In genomic region chr17:25785281-25785745, GRCm38 (mm10) we compare ENCODE assay signal across 8 mouse cellular contexts. TPM values are rescaled to one million over a fixed set of nuclear protein-coding genes. Genes with fewer than 3 reads are reported as not detected.
DNase-seq lines count a peak whose midpoint lies in the region; ATAC-seq lines count a peak whose summit lies in the region.

Gene Haghl (minus strand): TSS chr17:25785673.

- under 1% methylated on average over 23 of the region's 23 CpGs for whole genome bisulfite sequencing in hindbrain, embryonic 11.5 days

- peak within 1 kb of the TSS; percentile 67 for H3K9ac ChIP-seq in hindbrain, embryonic 11.5 days (ENCODE audit: low read depth, low read length)

- H3K27ac ChIP-seq in hindbrain, embryonic 11.5 days (ENCODE audit: low read depth, low read length): peak within 1 kb of the TSS; percentile 84

- ATAC-seq in hindbrain, embryonic 11.5 days (ENCODE audit: low FRiP score): peak; percentile 81

- H3K27me3 ChIP-seq in hindbrain, embryonic 11.5 days (ENCODE audit: control insufficient read depth, insufficient read depth, low read length): no peaks in the 10 kb centered on the region

- H3K4me3 ChIP-seq in hindbrain, embryonic 11.5 days (ENCODE audit: low read depth, low read length): peak within 1 kb of the TSS; percentile 73

- peak within 1 kb of the TSS; percentile 74 for H3K4me2 ChIP-seq in hindbrain, embryonic 11.5 days (replicated peaks; ENCODE audit: low read depth, low read length)

- peaks cover 8% of the 10 kb centered on the region for H3K4me1 ChIP-seq in hindbrain, embryonic 11.5 days (replicated peaks; ENCODE audit: control insufficient read depth, insufficient read depth, low read length)

- peak; percentile 97 for DNase-seq in MN1 (ENCODE audit: low spot score)
- peak; percentile 98 for DNase-seq in cerebellum, adult 9-10 months
- peak; percentile 93 to 98 for DNase-seq in frontal cortex, adult 2 months (ENCODE audit: extremely low spot score in 1 of 2, low spot score in 1 of 2)
- DNase-seq in hindbrain, embryonic 11.5 days (ENCODE audit: low spot score): peak; percentile 98
- peak; percentile 96 to 98 for DNase-seq in layer of hippocampus, postnatal 10 days (ENCODE audit: low spot score in 2 of 2)
- DNase-seq in lung, postnatal 10 days: peak; percentile 96
- DNase-seq in ovary, postnatal 36 days (ENCODE audit: low spot score): peak; percentile 93
- peak; percentile 94 for DNase-seq in thymus, postnatal 25 days

- H3K9me3 ChIP-seq in hindbrain, embryonic 11.5 days (ENCODE audit: control insufficient read depth, low read length): no peaks in the 10 kb centered on the region

- H3K36me3 ChIP-seq in hindbrain, embryonic 11.5 days (ENCODE audit: control insufficient read depth, insufficient read depth, low read length): no peaks in the 10 kb centered on the region; the same call in 1 of the 2 replicates

RNA-seq across cellular contexts. Expression of gene Haghl, which starts in this region (rescaled TPM):
- 223 and 246 TPM in 2 replicates for polyA plus RNA-seq in frontal cortex, adult 2 months (2012; rRNA removed)
- polyA plus RNA-seq in hindbrain, embryonic 11.5 days (2014; fragmentation: Nextera tagmentation; extraction: Ambion mirVana): 63.6 and 70.3 TPM in 2 replicates
- total RNA-seq in layer of hippocampus, postnatal 10 days (2021): 100 to 1,000 TPM; 140 to 157 TPM

Comparison
In these comparisons a context has a peak if more than half of its experiments do, and no peak if none do; other contexts are left out.
1. Peak in every context shown above with its lines: DNase-seq, ATAC-seq, H3K4me3 ChIP-seq and H3K27ac ChIP-seq.